Mouse (Mus musculus): ENCODE data around the gene 2300009A05Rik. TPM values are rescaled to one million over a fixed set of nuclear protein-coding genes. Genes with fewer than 3 reads are reported as not detected.

2300009A05Rik gene
- polyA plus RNA-seq, 1 experiment from 2014 or later = 55.3 TPM

- no peaks in the 10 kb centered on the region for H3K36me3 ChIP-seq (replicated peaks; ENCODE audit: insufficient read depth, low read length)
- no peak overlapping the region for H3K4me3 ChIP-seq (ENCODE audit: low read depth, low read length)
- no peak for DNase-seq
- WGBS (ENCODE audit: insufficient replicate concordance) = 80% methylated on average over 9 of the region's 9 CpGs
- H3K27me3 ChIP-seq (ENCODE audit: insufficient read depth, low read length) = no peaks in the 10 kb centered on the region
- no peak for ATAC-seq
- no peak overlapping the region for H3K27ac ChIP-seq (ENCODE audit: low read depth)
- H3K9ac ChIP-seq (replicated peaks) = no peak overlapping the region
- no peak overlapping the region for H3K4me2 ChIP-seq (ENCODE audit: low read depth, low read length)
- no peaks in the 10 kb centered on the region for H3K4me1 ChIP-seq (ENCODE audit: insufficient read depth)
- H3K9me3 ChIP-seq (ENCODE audit: low read length) = no peaks in the 10 kb centered on the region
- TF ChIP-seq CTCF (IDR thresholded peaks at IDR 0.05; ENCODE audit: low read depth) = no peak
Measured at GRCm38 (mm10) chr9:63356278-63356677, 42.8 kb downstream of the 2300009A05Rik start.

GRCm38 (mm10) chr9:63354168-63354567 lies 44.9 kb downstream of the 2300009A05Rik start:
- DNase-seq (no peak), ATAC-seq (no peak)
- whole genome bisulfite sequencing (ENCODE audit: insufficient replicate concordance) = 81% methylated on average over 4 of the region's 4 CpGs
- Histone ChIP-seq H3K4me1 (ENCODE audit: insufficient read depth) (no peaks in the 10 kb centered on the region), H3K4me2 (ENCODE audit: low read depth, low read length) (no peak overlapping the region), H3K9me3 (ENCODE audit: low read length) (no peaks in the 10 kb centered on the region), H3K27me3 (ENCODE audit: insufficient read depth, low read length) (no peaks in the 10 kb centered on the region), H3K27ac (ENCODE audit: low read depth) (no peak overlapping the region), H3K9ac (replicated peaks) (no peak overlapping the region), H3K4me3 (ENCODE audit: low read depth, low read length) (no peak overlapping the region), H3K36me3 (replicated peaks; ENCODE audit: insufficient read depth, low read length) (no peaks in the 10 kb centered on the region)
- TF ChIP-seq CTCF (IDR thresholded peaks at IDR 0.05; ENCODE audit: low read depth) = no peak
- no peak for TF ChIP-seq EP300 (IDR thresholded peaks at IDR 0.05; ENCODE audit: low read depth)

GRCm38 (mm10) chr9:63350030-63350429 lies 49.0 kb downstream of the 2300009A05Rik start:
- H3K4me2 ChIP-seq (ENCODE audit: low read depth, low read length) = no peak overlapping the region
- 77% methylated on average over 8 of the region's 8 CpGs for WGBS (ENCODE audit: insufficient replicate concordance)
- no peak for DNase-seq
- H3K4me3 ChIP-seq (ENCODE audit: low read depth, low read length) = no peak overlapping the region
- H3K9me3 ChIP-seq (ENCODE audit: low read length) = no peaks in the 10 kb centered on the region
- H3K36me3 ChIP-seq (replicated peaks; ENCODE audit: insufficient read depth, low read length) = no peaks in the 10 kb centered on the region
- no peak overlapping the region for H3K27ac ChIP-seq (ENCODE audit: low read depth)
- no peak for TF ChIP-seq CTCF (IDR thresholded peaks at IDR 0.05; ENCODE audit: low read depth)
- TF ChIP-seq EP300 (IDR thresholded peaks at IDR 0.05; ENCODE audit: low read depth) = no peak
- H3K4me1 ChIP-seq (ENCODE audit: insufficient read depth) = peaks cover 7% of the 10 kb centered on the region; the same call in 1 of the 2 replicates
- ATAC-seq = no peak
- no peak overlapping the region for H3K9ac ChIP-seq (replicated peaks)
- H3K27me3 ChIP-seq (ENCODE audit: insufficient read depth, low read length) = no peaks in the 10 kb centered on the region

- Histone ChIP-seq H3K9me3 (ENCODE audit: low read length) (no peaks in the 10 kb centered on the region), H3K4me3 (ENCODE audit: low read depth, low read length) (no peak overlapping the region), H3K4me1 (ENCODE audit: insufficient read depth) (peaks cover 7% of the 10 kb centered on the region; the same call in 1 of the 2 replicates), H3K4me2 (ENCODE audit: low read depth, low read length) (no peak overlapping the region), H3K36me3 (replicated peaks; ENCODE audit: insufficient read depth, low read length) (0 out of 2 replicates have a peak, but pooled peaks cover 2% of the 10 kb centered on the region), H3K27ac (ENCODE audit: low read depth) (no peak overlapping the region), H3K27me3 (ENCODE audit: insufficient read depth, low read length) (no peaks in the 10 kb centered on the region), H3K9ac (replicated peaks) (no peak overlapping the region)
- no peak for ATAC-seq
- DNase-seq = no peak
- WGBS (ENCODE audit: insufficient replicate concordance) = 88% methylated on average over 3 of the region's 3 CpGs
- TF ChIP-seq CTCF (IDR thresholded peaks at IDR 0.05; ENCODE audit: low read depth) (no peak), EP300 (IDR thresholded peaks at IDR 0.05; ENCODE audit: low read depth) (no peak)
Measured at GRCm38 (mm10) chr9:63349241-63349640, 49.8 kb downstream of the 2300009A05Rik start.

GRCm38 (mm10) chr9:63348146-63348545 lies 50.9 kb downstream of the 2300009A05Rik start:
- Histone ChIP-seq H3K9me3 (ENCODE audit: low read length) (no peaks in the 10 kb centered on the region), H3K4me2 (ENCODE audit: low read depth, low read length) (no peak overlapping the region), H3K27me3 (ENCODE audit: insufficient read depth, low read length) (no peaks in the 10 kb centered on the region), H3K36me3 (replicated peaks; ENCODE audit: insufficient read depth, low read length) (peaks cover 4% of the 10 kb centered on the region), H3K4me3 (ENCODE audit: low read depth, low read length) (no peak overlapping the region), H3K4me1 (ENCODE audit: insufficient read depth) (peaks cover 7% of the 10 kb centered on the region; the same call in 1 of the 2 replicates), H3K9ac (replicated peaks) (no peak overlapping the region), H3K27ac (ENCODE audit: low read depth) (no peak overlapping the region)
- TF ChIP-seq CTCF (IDR thresholded peaks at IDR 0.05; ENCODE audit: low read depth) = no peak
- TF ChIP-seq EP300 (IDR thresholded peaks at IDR 0.05; ENCODE audit: low read depth) = no peak
- 71% methylated on average over 1 of the region's 1 CpGs for WGBS (ENCODE audit: insufficient replicate concordance)
- DNase-seq (no peak), ATAC-seq (no peak)

GRCm38 (mm10) chr9:63346029-63346428 lies 53.0 kb downstream of the 2300009A05Rik start:
- Histone ChIP-seq H3K9me3 (ENCODE audit: low read length) (no peaks in the 10 kb centered on the region), H3K4me1 (ENCODE audit: insufficient read depth) (peaks cover 7% of the 10 kb centered on the region; the same call in 1 of the 2 replicates), H3K36me3 (replicated peaks; ENCODE audit: insufficient read depth, low read length) (peaks cover 5% of the 10 kb centered on the region), H3K4me3 (ENCODE audit: low read depth, low read length) (no peak overlapping the region), H3K9ac (replicated peaks) (no peak overlapping the region), H3K4me2 (ENCODE audit: low read depth, low read length) (no peak overlapping the region), H3K27me3 (ENCODE audit: insufficient read depth, low read length) (no peaks in the 10 kb centered on the region), H3K27ac (ENCODE audit: low read depth) (no peak overlapping the region)
- TF ChIP-seq EP300 (IDR thresholded peaks at IDR 0.05; ENCODE audit: low read depth) (no peak), CTCF (IDR thresholded peaks at IDR 0.05; ENCODE audit: low read depth) (no peak)
- DNase-seq (no peak), ATAC-seq (no peak)
- WGBS (ENCODE audit: insufficient replicate concordance) = 68% methylated on average over 6 of the region's 6 CpGs

Other genes starting within 250 kb of the 2300009A05Rik start
- gene Map2k5, start 21.3 kb downstream of the 2300009A05Rik start, polyA plus RNA-seq (2015; fragmentation: Nextera tagmentation; extraction: Ambion mirVana) = 9.1 and 10.3 TPM in 2 replicates
- gene Iqch, start 203.2 kb upstream of the 2300009A05Rik start, polyA plus RNA-seq (2015; fragmentation: Nextera tagmentation; extraction: Ambion mirVana) = 0.08 and 0.09 TPM in 2 replicates
- 12.8 and 14.2 TPM in 2 replicates for gene Aagab, start 203.4 kb upstream of the 2300009A05Rik start, polyA plus RNA-seq (2015; fragmentation: Nextera tagmentation; extraction: Ambion mirVana)